Mouse (Mus musculus) heart, embryonic 14.5 days (tissue): ENCODE measurements around the gene Kcnq2. TPM values are rescaled to one million over a fixed set of nuclear protein-coding genes. Genes with fewer than 3 reads are reported as not detected.

ENCODE experiments used
- ATAC-seq: fragments of 200-750 bp; cut with Nextera tagmentation; 2 replicates; pipeline ENCODE4 v1.8.0; 2017; ENCODE audit warnings: low read depth, moderate TSS enrichment; ENCODE audit not compliant: insufficient number of reproducible peaks, insufficient read depth, low FRiP score
- H3K27ac ChIP-seq, 2 experiments: fragments of 200-500 bp in 1 of 2; fragments of 300-500 bp in 1 of 2; sonication (generic) in 1 of 2; replicated peaks in 1 of 2; 2 replicates each; pipeline ENCODE4 v1.5.1; 2012 to 2014; ENCODE audit warnings: low read depth in 2 of 2, low read length in 2 of 2, control low read depth in 1 of 2, mild to moderate bottlenecking in 1 of 2, mixed read lengths in 1 of 2; ENCODE audit not compliant: control insufficient read depth in 1 of 2, insufficient read depth in 1 of 2
- H3K27me3 ChIP-seq: fragments of 300-500 bp; sonication (generic); 2 replicates; pipeline ENCODE4 v1.6.1; 2014; ENCODE audit warnings: mild to moderate bottlenecking, low read length, control low read depth; ENCODE audit not compliant: control insufficient read depth, insufficient read depth
- H3K36me3 ChIP-seq: fragments of 300-500 bp; sonication (generic); 2 replicates; pipeline ENCODE4 v1.6.1; 2014; ENCODE audit warnings: mild to moderate bottlenecking, control low read depth, low read length, mixed read lengths; ENCODE audit not compliant: control insufficient read depth, insufficient read depth
- H3K4me1 ChIP-seq, 2 experiments: fragments of 200-500 bp in 1 of 2; fragments of 300-500 bp in 1 of 2; sonication (generic) in 1 of 2; 2 replicates each; pipeline ENCODE4 v1.6.1; 2012 to 2014; ENCODE audit warnings: low read length in 2 of 2, control low read depth in 1 of 2, mixed read lengths in 1 of 2; ENCODE audit not compliant: control insufficient read depth in 2 of 2, insufficient read depth in 2 of 2
- H3K4me2 ChIP-seq: fragments of 300-500 bp; sonication (generic); 2 replicates; pipeline ENCODE4 v1.6.1; 2014; ENCODE audit warnings: mild to moderate bottlenecking, low read length
- H3K4me3 ChIP-seq, 2 experiments: fragments of 200-500 bp in 1 of 2; fragments of 300-500 bp in 1 of 2; sonication (generic) in 1 of 2; 2 replicates each; pipeline ENCODE4 v1.5.1; 2012 to 2014; ENCODE audit warnings: low read length in 2 of 2, mild to moderate bottlenecking in 2 of 2, control low read depth in 1 of 2, low read depth in 1 of 2, moderate library complexity in 1 of 2; ENCODE audit not compliant: control insufficient read depth in 1 of 2, insufficient read depth in 1 of 2
- H3K9ac ChIP-seq: fragments of 300-500 bp; sonication (generic); 2 replicates; pipeline ENCODE4 v1.6.1; 2014; ENCODE audit warnings: mild to moderate bottlenecking, low read length
- H3K9me3 ChIP-seq: fragments of 300-500 bp; sonication (generic); 2 replicates; pipeline ENCODE4 v1.6.1; 2016; ENCODE audit warnings: low read length, control low read depth; ENCODE audit not compliant: control insufficient read depth
- whole genome bisulfite sequencing: fragments of 180-500 bp; shearing (Covaris S2); extraction: QIAGEN DNeasy Blood & Tissue Kit; methylation state at CpG from one replicate; pipeline ENCODE4 v1.1.7; 2014; 5-methylcytosine and 5-hydroxymethylcytosine counted together
- polyA plus RNA-seq: library from polyadenylated mRNA; unstranded; fragments of >200 nt; fragmentation: Nextera tagmentation; extraction: Ambion mirVana; gene quantifications from 2 replicates; pipeline ENCODE4 v1.2.1, GENCODE M21; 2014

The Kcnq2 gene
- polyA plus RNA-seq, 1 experiment from 2014 or later = 0.11 TPM

GRCm38 (mm10) chr2:181039356-181039680 is 95.8 kb downstream of the Kcnq2 start:
- peak overlapping the region; percentile 31 to 53 for H3K4me3 ChIP-seq
- no peak for ATAC-seq
- H3K4me1 ChIP-seq = peaks cover 0 to 7% of the 10 kb centered on the region in 2 experiments; a peak in 2 of 4 replicates
- no peaks in the 10 kb centered on the region for H3K36me3 ChIP-seq
- no peak overlapping the region for H3K27ac ChIP-seq
- H3K27me3 ChIP-seq = peaks cover 87% of the 10 kb centered on the region
- 0% methylated on average over 16 of the region's 16 CpGs for WGBS
- no peaks in the 10 kb centered on the region for H3K9me3 ChIP-seq
- H3K4me2 ChIP-seq = peak overlapping the region; percentile 92
- peak overlapping the region; percentile 66 for H3K9ac ChIP-seq

DNA sequence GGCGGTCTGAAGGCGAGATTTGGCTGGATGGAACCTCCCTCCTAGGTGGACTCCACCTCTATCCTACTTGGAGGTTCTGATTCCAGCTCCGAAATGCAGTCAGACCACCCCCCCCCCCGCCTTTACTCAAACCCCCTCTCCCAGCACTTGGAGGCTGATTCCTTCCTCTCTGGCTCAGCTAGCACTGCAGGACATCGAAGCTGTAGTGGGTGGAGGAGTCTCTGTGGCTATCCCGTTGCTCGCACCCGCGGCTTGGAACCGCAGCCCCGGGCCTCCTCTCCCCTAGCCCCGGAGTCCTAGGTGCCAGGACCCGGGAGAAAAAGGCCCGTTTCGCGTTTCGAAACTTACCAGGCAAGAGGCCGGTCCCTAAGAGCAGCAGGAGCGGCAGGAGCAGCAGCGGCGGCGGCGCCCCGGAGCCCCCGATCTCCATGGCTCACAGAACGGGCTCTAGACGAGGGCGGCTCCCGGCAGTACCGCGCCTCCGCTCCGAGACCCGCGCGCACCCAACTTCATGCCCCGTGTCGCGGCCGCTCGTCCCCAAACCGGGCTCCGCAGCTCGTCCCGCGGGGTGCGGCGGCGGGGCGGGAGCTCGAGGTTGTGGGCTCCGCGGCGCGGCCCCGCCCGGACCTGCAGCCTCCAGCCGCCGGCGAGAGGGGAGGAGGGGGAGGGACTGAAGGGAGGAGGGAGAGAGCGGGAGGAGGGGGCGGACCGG is 96.3 kb downstream of the Kcnq2 start:
- H3K27me3 ChIP-seq = peaks cover 89% of the 10 kb centered on the region
- no peaks in the 10 kb centered on the region for H3K9me3 ChIP-seq
- H3K4me2 ChIP-seq = peak overlapping the region; percentile 92
- ATAC-seq = no peak
- no peaks in the 10 kb centered on the region for H3K36me3 ChIP-seq
- H3K27ac ChIP-seq = no peak overlapping the region
- H3K4me1 ChIP-seq = peaks cover 1 to 8% of the 10 kb centered on the region in 2 experiments; a peak in 3 of 4 replicates
- WGBS = under 1% methylated on average over 57 of the region's 63 CpGs
- peak overlapping the region; percentile 66 for H3K9ac ChIP-seq
- H3K4me3 ChIP-seq = peak overlapping the region; percentile 31 to 53

DNA sequence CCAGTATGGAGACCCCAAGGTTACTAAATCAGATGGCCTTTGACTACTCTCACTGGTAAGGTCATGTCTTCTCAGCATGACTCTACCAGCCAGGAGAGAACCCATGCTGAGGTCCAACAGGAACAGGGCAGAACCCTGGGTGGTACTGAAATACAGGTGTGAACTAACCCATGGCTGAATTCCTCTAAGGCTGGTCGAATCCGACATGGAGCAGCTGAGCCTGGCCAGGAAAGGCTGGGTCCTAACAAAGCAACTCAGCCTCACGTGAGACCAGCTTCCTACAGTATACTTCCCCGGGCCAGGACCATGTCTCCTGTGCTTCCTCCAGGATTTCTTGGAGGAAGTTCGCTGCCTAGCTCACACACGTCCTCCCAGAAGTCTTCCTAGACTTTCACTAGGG is 98.5 kb downstream of the Kcnq2 start:
- peaks cover 12 to 20% of the 10 kb centered on the region in 2 experiments for H3K4me1 ChIP-seq
- 58% methylated on average over 6 of the region's 6 CpGs for WGBS
- H3K9me3 ChIP-seq = no peaks in the 10 kb centered on the region
- H3K4me3 ChIP-seq = no peak overlapping the region
- H3K27ac ChIP-seq = no peak overlapping the region
- peaks cover 94% of the 10 kb centered on the region for H3K27me3 ChIP-seq
- ATAC-seq = no peak
- no peaks in the 10 kb centered on the region for H3K36me3 ChIP-seq
- H3K4me2 ChIP-seq = no peak overlapping the region
- H3K9ac ChIP-seq = no peak overlapping the region

- Histone ChIP-seq H3K36me3 (no peaks in the 10 kb centered on the region), H3K9ac (no peak overlapping the region), H3K27me3 (peaks cover 94% of the 10 kb centered on the region), H3K9me3 (no peaks in the 10 kb centered on the region), H3K4me1 (peaks cover 12 to 20% of the 10 kb centered on the region in 2 experiments), H3K4me3 (no peak overlapping the region), H3K27ac (no peak overlapping the region), H3K4me2 (no peak overlapping the region)
- no peak for ATAC-seq
- WGBS = 78% methylated on average over 7 of the region's 7 CpGs
Observed at GRCm38 (mm10) chr2:181035186-181035585, 99.9 kb downstream of the Kcnq2 start.

- Histone ChIP-seq H3K36me3 (no peaks in the 10 kb centered on the region), H3K4me2 (no peak overlapping the region), H3K9me3 (no peaks in the 10 kb centered on the region), H3K4me3 (no peak overlapping the region), H3K27ac (no peak overlapping the region), H3K4me1 (peaks cover 12 to 14% of the 10 kb centered on the region in 2 experiments), H3K27me3 (peaks cover 90% of the 10 kb centered on the region), H3K9ac (no peak overlapping the region)
- ATAC-seq = no peak
- WGBS = 16% methylated on average over 6 of the region's 6 CpGs
Observed at GRCm38 (mm10) chr2:181033310-181033709, 101.8 kb downstream of the Kcnq2 start.

DNA sequence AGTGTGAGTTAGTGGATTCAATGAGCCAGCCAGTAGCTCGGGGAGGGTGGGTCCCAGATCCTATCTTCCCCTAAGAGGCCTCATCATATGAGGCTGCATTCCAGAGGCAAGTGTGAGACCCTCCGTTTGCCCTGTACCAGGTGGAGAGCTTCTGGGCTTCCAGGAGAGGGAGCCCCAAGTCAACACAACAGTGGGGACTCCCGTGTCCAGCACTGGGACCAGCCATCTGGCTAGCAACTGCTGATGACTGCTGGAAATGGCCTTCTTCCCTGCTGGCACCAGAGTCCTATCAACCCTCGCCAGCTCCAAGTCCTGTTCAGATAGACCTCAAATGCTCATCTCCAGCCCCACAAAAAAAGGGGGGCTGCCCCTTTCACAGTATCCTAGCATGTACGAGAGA is 102.7 kb downstream of the Kcnq2 start:
- ATAC-seq = no peak
- 30% methylated on average over 5 of the region's 5 CpGs for WGBS
- no peaks in the 10 kb centered on the region for H3K9me3 ChIP-seq
- no peak overlapping the region for H3K4me3 ChIP-seq
- H3K27ac ChIP-seq = no peak overlapping the region
- H3K4me2 ChIP-seq = no peak overlapping the region
- peaks cover 86% of the 10 kb centered on the region for H3K27me3 ChIP-seq
- H3K4me1 ChIP-seq = peaks cover 12 to 14% of the 10 kb centered on the region in 2 experiments
- H3K9ac ChIP-seq = no peak overlapping the region
- no peaks in the 10 kb centered on the region for H3K36me3 ChIP-seq

DNA sequence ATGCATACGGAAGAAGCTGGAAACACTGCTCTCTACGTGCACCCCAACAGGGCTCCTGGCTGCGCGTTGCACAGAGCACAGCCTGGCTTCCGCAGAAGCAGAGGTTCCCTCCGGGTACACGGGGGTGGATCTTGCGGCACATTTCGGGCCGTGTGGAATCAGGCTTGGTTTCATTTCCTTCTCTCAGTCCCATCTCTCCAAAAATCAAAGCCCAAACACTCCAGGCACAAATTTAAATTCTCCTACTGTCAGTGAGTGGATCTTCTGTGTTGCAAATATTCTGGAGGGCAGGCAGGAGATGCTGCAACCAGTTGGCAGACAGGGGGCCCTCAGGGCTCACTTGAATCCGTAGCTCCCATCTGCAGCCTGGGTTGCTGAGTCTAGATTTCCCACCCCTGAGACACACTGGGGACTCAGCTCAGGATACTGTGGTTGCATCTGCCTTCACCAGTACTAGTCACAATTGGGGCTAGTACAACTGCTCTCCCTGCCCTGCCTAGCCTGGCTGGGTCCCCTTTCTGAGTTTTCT is 103.6 kb downstream of the Kcnq2 start:
- no peak for ATAC-seq
- 80% methylated on average over 11 of the region's 11 CpGs for WGBS

More for the DNA sequence above, 103.6 kb downstream of the Kcnq2 start:
- no peak overlapping the region for H3K4me2 ChIP-seq
- H3K9ac ChIP-seq = no peak overlapping the region
- H3K4me1 ChIP-seq = peaks cover 12 to 14% of the 10 kb centered on the region in 2 experiments
- H3K4me3 ChIP-seq = no peak overlapping the region
- no peaks in the 10 kb centered on the region for H3K36me3 ChIP-seq
- no peak overlapping the region for H3K27ac ChIP-seq
- H3K27me3 ChIP-seq = peaks cover 77% of the 10 kb centered on the region
- H3K9me3 ChIP-seq = no peaks in the 10 kb centered on the region
